Mouse (Mus musculus) liver, embryonic 14.5 days (tissue): ENCODE results near the gene Lime1.

ENCODE experiments used
- CTCF ChIP-seq: IDR thresholded peaks from 2 replicates; pipeline ENCODE4 v1.5.1; 2016; ENCODE audit warnings: antibody characterized with exemption, low read depth, control low read depth
- EP300 ChIP-seq: IDR thresholded peaks from 2 replicates; pipeline ENCODE4 v1.6.1; 2016; ENCODE audit warnings: antibody characterized with exemption, low read depth

DNA sequence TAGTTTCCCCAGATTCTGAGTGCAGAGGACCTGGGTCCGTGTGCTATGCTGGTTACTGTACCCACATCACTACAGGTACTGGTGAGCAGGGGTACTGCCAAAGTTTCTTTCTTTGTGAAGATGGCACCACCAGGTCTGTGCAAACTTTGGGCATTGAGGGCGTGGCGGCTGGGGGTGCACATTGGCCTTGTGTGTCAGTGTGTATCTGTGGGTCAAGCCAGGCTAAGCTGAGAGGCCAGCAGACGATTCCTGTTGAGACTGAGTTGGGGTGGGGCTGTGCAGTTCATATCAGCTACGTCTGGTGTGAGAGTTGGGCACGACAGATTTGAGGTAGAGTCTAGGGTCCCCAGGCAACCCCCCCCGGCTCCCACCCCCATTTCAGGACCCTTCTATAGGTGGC is 4.6 kb downstream of the Lime1 start:
- no peak for TF ChIP-seq CTCF
- TF ChIP-seq EP300: no peak
